Mouse (Mus musculus) brain, adult 2 months (tissue): ENCODE results near the gene Gkn1.

Experiments used
- DNase-seq: peaks from one replicate; pipeline ENCODE4 v3.0.0; 2011; ENCODE audit warnings: low read depth, low spot score

The Gkn1 gene

DNA sequence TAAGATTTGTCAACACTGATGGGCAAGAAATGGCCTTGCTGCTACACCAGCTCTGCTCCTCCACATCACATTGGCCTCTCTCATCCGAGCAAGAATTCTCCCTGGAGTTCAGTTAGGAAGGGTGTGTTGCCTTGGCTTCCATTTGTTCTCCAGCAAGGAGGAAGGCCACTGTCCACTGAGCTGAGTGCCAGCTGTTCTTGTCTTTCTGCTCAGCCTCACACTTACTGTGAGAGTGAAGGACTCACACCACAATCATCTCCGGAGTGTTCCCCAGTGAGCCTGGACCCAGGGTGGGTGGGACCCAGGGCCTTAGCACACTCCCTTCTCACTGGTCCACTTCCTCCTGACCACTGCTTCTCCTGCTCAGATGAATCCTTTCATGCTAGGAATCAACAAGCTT is 23.8 kb downstream of the Gkn1 start:
- no peak for DNase-seq

DNA sequence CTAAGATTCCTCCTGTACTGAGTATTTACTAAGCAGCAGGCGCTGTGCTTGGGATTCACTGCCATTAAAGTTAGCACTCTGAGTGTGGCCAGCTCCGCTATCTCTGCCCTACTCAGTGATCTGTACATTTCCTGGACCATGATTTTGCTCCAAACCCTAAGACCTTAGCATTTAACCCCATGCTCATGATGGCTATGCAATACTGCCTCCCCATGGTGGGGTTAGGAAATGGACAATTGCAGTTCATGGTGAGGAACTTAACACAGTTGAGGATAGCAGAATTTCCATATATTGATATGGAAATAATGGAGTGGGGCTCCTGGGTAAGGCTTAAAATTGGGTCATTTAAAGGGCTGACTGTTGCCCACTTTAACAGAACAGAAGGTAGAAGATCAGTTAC is 27.4 kb downstream of the Gkn1 start:
- peak; percentile 66 for DNase-seq

DNA sequence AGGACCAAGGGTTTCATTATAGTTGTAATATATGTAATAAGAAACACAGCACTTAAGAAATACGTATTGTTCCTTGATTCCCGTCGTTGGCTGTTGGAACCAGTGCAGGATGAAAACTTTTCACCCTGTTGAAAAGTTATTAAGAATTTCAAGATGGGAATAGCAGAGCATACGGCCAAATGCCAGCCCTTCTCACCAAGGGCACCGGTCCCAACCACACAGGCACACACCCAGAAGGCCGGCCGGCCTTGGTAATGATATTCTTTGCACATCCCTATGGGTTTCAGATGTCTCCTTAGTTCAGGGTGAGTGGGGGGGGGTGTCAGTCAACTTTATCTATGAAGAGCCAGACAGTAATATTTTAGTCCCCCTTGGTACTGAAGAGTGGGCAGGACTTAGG is 32.1 kb downstream of the Gkn1 start:
- no peak for DNase-seq

DNA sequence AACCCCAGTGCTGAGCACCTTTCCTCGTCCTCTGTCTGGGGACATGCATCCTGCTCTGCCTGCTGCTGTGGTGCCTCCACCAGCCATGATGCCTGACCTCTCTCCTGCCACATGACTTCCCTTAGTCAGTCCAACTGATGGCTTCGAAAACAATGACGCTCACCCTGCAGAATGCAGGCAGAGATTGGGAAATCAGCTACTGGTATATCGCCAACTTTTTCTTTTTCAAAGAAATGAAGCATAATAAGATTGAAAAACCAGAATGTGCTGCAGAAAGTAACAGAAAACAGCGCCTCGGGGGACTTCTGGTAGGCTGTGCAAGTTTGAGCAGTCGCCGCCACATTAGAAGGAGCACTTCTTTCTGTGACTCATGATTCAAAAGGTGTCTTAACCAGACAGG is 33.8 kb downstream of the Gkn1 start:
- DNase-seq, result no peak

DNA sequence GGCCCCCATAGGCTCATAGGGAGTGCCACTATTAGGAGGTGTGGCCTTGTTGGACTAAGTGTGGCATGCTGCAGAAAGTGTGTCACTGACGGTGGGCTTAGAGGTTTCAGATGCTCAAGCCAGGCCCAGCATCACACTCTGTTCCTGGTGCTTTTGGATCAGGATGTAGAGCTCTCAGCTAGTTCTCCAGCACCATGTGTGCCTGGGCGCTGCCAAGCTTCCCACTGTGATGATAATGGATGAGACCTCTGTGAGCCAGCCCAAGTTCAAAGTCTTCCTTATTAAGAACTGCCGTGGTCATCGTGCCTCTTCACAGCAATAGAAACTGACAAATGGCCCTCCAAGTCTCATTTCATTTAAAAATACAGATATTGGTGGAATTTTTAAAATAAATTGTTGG is 38.0 kb downstream of the Gkn1 start:
- no peak for DNase-seq

DNA sequence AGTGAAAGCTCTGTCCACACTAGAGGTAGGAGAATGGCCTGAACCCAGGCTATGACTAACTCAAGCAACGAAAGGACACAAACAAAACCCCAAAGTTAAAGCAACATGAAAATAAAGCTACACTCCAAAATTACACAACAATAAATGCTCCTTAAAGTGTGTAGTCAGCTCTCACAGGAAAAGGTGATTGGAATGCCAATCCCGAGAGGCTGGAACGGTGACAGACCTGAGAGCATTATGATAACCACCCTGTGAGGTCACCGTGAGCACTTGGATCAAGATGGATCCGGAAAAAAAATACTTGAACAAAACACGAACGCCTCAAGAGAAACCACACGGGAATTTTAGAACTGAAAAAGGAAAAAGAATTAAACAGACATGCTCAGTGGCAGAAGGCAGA is 46.3 kb downstream of the Gkn1 start:
- no peak for DNase-seq

DNA sequence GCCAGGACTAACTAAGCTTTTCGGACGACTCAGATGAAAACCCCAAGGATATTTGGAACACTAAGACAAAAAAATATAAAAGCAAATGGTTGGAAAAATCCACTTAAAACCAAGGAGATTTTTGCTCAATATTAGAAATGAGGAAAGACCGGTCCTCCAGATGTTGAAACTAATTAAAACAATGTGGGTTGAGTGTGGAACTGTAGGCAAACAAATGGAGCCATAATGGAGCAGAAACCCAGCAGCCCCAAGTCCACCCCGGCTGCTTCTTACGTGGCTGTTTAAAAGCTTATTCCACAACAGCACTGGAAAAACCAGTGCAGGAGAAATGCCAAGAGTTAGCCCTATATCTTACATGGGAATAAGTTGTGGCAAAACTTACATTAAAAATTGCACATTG is 48.0 kb downstream of the Gkn1 start:
- no peak for DNase-seq

DNA sequence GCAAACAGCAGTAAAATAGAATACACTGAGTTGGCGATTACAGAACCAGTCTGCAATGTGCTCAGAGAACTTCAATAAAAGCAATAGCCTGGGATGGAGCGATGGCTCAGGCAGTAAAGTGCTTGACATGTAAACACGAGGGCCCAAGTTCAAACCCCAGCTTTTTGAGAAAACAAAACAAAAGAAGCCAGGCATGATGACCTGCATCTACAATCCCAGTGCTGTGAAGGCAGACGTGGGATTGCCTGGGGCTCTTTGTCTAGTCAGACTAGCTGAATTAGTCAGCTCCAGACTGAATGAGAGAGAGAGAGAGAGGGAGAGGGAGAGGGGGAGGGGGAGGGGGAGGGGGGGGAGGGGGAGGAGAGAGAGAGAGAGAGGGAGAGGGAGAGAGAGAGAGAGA is 48.8 kb downstream of the Gkn1 start:
- DNase-seq, result no peak
